Mouse (Mus musculus) activated CD4-positive, CD25-positive, alpha-beta regulatory T cell, adult 9 weeks (primary cell): ENCODE data around the gene Dhx36. TPM values are rescaled to one million over a fixed set of nuclear protein-coding genes. Genes with fewer than 3 reads are reported as not detected.

Experiments used
- polyA plus RNA-seq: library from polyadenylated mRNA; unstranded; fragments of 100-300 nt; shearing (Covaris generic); gene quantifications from one replicate; pipeline ENCODE4 v1.2.1, GENCODE M21; 2017

Dhx36 gene
- polyA plus RNA-seq: 9.8 TPM

DNA sequence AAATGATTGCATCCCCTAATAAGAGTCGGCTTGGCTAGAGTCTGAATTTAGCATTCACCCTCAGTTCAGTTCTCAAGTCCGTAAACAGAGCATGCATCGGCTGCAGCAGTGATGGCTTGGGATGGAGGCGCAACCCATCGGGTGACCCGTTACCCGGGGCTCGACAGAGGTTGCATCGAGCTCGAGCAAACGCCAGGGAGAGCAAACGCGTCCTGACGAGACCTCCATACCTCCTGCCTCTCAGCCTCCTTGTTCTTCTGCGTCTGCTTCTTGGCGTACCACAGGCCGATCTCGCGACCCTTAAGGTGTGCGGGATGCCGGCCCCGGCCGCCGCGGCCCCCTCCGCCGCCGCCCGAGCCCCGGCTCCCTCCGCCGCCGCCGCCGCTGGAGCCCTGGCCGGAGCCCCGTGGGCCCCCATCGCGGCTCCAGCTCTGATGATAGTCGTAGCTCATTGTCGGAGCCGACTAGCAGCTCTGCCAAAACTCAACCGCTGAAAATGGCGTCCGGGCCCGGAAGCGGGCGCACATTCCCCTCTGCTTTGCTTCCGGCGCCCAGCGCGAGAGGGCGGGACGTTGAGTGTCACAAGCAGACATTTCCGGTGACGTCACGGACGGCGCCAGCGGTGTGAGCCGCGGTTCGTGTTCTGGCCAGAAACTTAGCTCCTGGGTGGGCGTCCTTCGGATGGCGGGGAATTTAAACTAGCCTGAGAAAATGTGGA lies at the start of gene Dhx36:
Dhx36 (minus strand) TSS at position 517 of the 718 bp plus-strand sequence.

Other genes with a start within 250 kb of the Dhx36 start
- gene Arhgef26, start 168.7 kb downstream of the Dhx36 start, polyA plus RNA-seq: 0.22 TPM
- gene Gpr149, start 98.1 kb upstream of the Dhx36 start, polyA plus RNA-seq: not detected